Mouse (Mus musculus): Measurements from ENCODE around the gene Ssbp3.

- TF ChIP-seq POLR2A (IDR thresholded peaks at IDR 0.05; ENCODE audit: extremely low read depth, insufficient read depth, low read length) = no peak
- no peak for TF ChIP-seq CTCF (IDR thresholded peaks at IDR 0.05; ENCODE audit: low read depth, low read length)
Measured at GRCm38 (mm10) chr4:106861871-106862270, 48.6 kb upstream of the Ssbp3 start.
